Mouse (Mus musculus): ENCODE data around the gene Rbpj. TPM values are rescaled to one million over a fixed set of nuclear protein-coding genes. Genes with fewer than 3 reads are reported as not detected.
A peak's percentile ranks its signal among the peaks of the same experiment; 100 is the strongest.

The Rbpj gene
- 34.4 and 40.5 TPM in 2 replicates for total RNA-seq (2012; rRNA removed)
- 62.8 and 65.0 TPM in 2 replicates for total RNA-seq (2014; rRNA removed)
- polyA plus RNA-seq (2012; ENCODE audit: insufficient read length, low read depth): 58.3 and 61.3 TPM in 2 replicates

DNA sequence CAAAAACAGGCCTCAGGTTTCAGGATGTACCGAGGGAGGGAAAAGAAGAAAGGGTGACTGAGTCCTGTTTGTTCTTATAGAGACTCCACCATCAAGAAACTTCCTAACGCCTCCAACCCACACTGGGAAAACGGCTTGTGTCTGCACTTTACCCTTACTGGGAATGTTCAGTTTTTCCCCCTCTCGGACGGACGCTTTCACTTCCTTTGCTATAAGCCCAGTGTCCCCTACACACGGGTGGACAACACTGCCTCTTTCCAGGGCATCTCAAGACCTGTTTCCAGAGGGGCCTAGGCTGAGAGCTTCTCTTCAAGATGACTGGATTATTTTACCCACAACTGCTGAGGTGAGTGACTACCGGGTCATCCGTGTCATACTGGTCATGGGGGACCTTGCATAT, at the start of gene Rbpj:
Gene Rbpj, plus strand, starts transcription at position 270 of the 400 bp plus-strand sequence.
- TF ChIP-seq SIN3A (IDR thresholded peaks at IDR 0.05; ENCODE audit: low read length): no peak
- no peak for TF ChIP-seq ZKSCAN1 (IDR thresholded peaks at IDR 0.05; ENCODE audit: borderline replicate concordance, low read depth, low read length)
- no peak for TF ChIP-seq IRF4 (IDR thresholded peaks at IDR 0.05; ENCODE audit: low read depth, low read length)
- TF ChIP-seq TCF12 (IDR thresholded peaks at IDR 0.05; ENCODE audit: low read depth, low read length): no peak
- TF ChIP-seq KAT2A (IDR thresholded peaks at IDR 0.05; ENCODE audit: insufficient replicate concordance, low read length): no peak
- no peak for TF ChIP-seq SMC3 (IDR thresholded peaks at IDR 0.05; ENCODE audit: low read depth, low read length)
- no peak for TF ChIP-seq ZNF384 (IDR thresholded peaks at IDR 0.05; ENCODE audit: low read depth, low read length)
- no peak for TF ChIP-seq CTCF (conservative IDR thresholded peaks at IDR 0.05 in 1 of 2, IDR thresholded peaks at IDR 0.05 in 1 of 2; ENCODE audit: low read depth in 2 of 2, low read length in 2 of 2)
- TF ChIP-seq ETS1 (conservative IDR thresholded peaks at IDR 0.05; ENCODE audit: low read depth, low read length): no peak
- no peak for TF ChIP-seq HCFC1 (IDR thresholded peaks at IDR 0.05; ENCODE audit: low read depth, low read length)
- no peak for TF ChIP-seq MAFK (IDR thresholded peaks at IDR 0.05; ENCODE audit: insufficient replicate concordance, low read length)
- Histone ChIP-seq H3K36me3 (replicated peaks in 1 of 2; ENCODE audit: control insufficient read depth in 1 of 2, insufficient read depth in 1 of 2, low read length in 1 of 2) (no peaks in the 10 kb centered on the region), H3K9ac (ENCODE audit: insufficient read depth, low read depth) (no peak within 1 kb of the TSS; the same call in 1 of the 2 replicates), H3K4me1 (ENCODE audit: control insufficient read depth in 1 of 2, insufficient read depth in 2 of 2) (peaks cover 5 to 25% of the 10 kb centered on the region in 2 experiments; a peak in 2 of 4 replicates), H3K27ac (ENCODE audit: insufficient read depth, low read depth) (no peak within 1 kb of the TSS), H3K9me3 (replicated peaks; ENCODE audit: low read length) (no peaks in the 10 kb centered on the region), H3K79me2 (replicated peaks; ENCODE audit: control insufficient read depth, extremely low read depth, insufficient read depth, poor library complexity, severe bottlenecking) (no peaks in the 10 kb centered on the region), H3K4me3 (replicated peaks in 1 of 3; ENCODE audit: low read depth in 2 of 3, low read length in 2 of 3, poor library complexity in 1 of 3) (no peak within 1 kb of the TSS), H3K4me2 (ENCODE audit: insufficient read depth, low read depth, poor library complexity, severe bottlenecking) (no peak within 1 kb of the TSS), H3K27me3 (replicated peaks) (no peaks in the 10 kb centered on the region)
- dilution Hi-C loops (cut with MboI; ENCODE audit: extremely low pct_ligation_motif_present, extremely low pct_unique_long_range_greater_than_20kb, low sequenced_read_pairs): no loop called here
- in situ Hi-C loops (cut with MboI; ENCODE audit: low pct_ligation_motif_present, low pct_unique_long_range_greater_than_20kb, low sequenced_read_pairs): no loop called here
- DNase-seq (ENCODE audit: extremely low read depth): no peak

DNA sequence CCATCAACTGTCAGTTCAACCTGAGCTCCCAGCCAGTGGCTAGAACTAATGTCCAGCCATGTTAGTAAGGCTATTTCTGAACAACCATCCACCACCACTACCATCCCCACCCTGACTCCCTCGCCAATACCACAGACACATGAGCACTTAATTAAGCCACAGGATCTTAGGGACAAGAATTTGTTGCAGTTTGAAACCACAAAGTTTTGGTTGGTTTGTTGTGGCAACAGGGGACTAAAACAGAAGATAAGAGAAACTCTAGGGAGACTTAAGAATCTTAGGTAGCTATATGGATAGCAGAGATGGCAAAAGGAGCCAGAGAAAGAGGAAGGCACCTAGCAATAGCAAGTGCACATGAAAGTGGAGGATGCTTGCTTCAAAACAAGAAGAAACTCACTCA, 45.2 kb upstream of the Rbpj start:
- peaks cover 9 to 32% of the 10 kb centered on the region in 2 experiments; a peak in 3 of 4 replicates for H3K4me1 ChIP-seq (ENCODE audit: control insufficient read depth in 1 of 2, insufficient read depth in 2 of 2)
- H3K79me2 ChIP-seq (replicated peaks; ENCODE audit: control insufficient read depth, extremely low read depth, insufficient read depth, poor library complexity, severe bottlenecking): no peaks in the 10 kb centered on the region
- no peaks in the 10 kb centered on the region for H3K27me3 ChIP-seq (replicated peaks)
- no peak overlapping the region for H3K4me2 ChIP-seq (ENCODE audit: insufficient read depth, low read depth, poor library complexity, severe bottlenecking)
- TF ChIP-seq CTCF (conservative IDR thresholded peaks at IDR 0.05 in 1 of 2, IDR thresholded peaks at IDR 0.05 in 1 of 2; ENCODE audit: low read depth in 2 of 2, low read length in 2 of 2) (no peak), EP300 (IDR thresholded peaks at IDR 0.05; ENCODE audit: low read length) (0 out of 2 replicates have a peak, but pooled peaks have one; percentile 12), BHLHE40 (IDR thresholded peaks at IDR 0.05; ENCODE audit: low read depth, low read length) (peak; percentile 38; the same call in 1 of the 2 replicates)
- H3K9me3 ChIP-seq (replicated peaks; ENCODE audit: low read length): no peaks in the 10 kb centered on the region
- H3K4me3 ChIP-seq (replicated peaks in 1 of 3; ENCODE audit: low read depth in 2 of 3, low read length in 2 of 3, poor library complexity in 1 of 3): no peak overlapping the region
- peaks cover 0 to 5% of the 10 kb centered on the region in 2 experiments for H3K36me3 ChIP-seq (replicated peaks in 1 of 2; ENCODE audit: control insufficient read depth in 1 of 2, insufficient read depth in 1 of 2, low read length in 1 of 2)
- dilution Hi-C loops (cut with MboI; ENCODE audit: extremely low pct_ligation_motif_present, extremely low pct_unique_long_range_greater_than_20kb, low sequenced_read_pairs) (no loop called here), in situ Hi-C loops (cut with MboI; ENCODE audit: low pct_ligation_motif_present, low pct_unique_long_range_greater_than_20kb, low sequenced_read_pairs) (no loop called here)
- no peak overlapping the region for H3K9ac ChIP-seq (ENCODE audit: insufficient read depth, low read depth)
- H3K27ac ChIP-seq (ENCODE audit: insufficient read depth, low read depth): no peak overlapping the region
- peak; percentile 33 for DNase-seq (ENCODE audit: extremely low read depth)

DNA sequence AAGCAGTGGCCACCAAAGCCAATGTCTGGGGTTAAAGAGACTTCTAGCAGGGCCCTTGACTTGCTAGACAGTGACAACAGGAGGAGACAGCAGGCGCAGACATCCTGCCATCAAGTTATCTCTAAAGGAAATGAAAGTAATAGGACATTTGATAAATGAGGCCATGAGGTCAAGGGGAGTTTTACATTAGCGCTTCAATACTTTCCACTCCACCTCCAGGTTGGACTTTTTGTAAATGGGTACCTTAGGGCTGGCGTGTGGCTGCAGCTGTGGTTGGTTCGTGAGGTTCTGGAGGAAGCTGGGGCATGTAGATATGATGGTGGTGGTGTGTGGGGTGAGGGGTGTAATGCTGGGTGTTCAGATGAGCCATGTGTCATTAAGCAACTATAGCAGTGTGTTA, 44.7 kb upstream of the Rbpj start:
- Histone ChIP-seq H3K4me3 (replicated peaks in 1 of 3; ENCODE audit: low read depth in 2 of 3, low read length in 2 of 3, poor library complexity in 1 of 3) (no peak overlapping the region), H3K27ac (ENCODE audit: insufficient read depth, low read depth) (no peak overlapping the region), H3K27me3 (replicated peaks) (no peaks in the 10 kb centered on the region), H3K79me2 (replicated peaks; ENCODE audit: control insufficient read depth, extremely low read depth, insufficient read depth, poor library complexity, severe bottlenecking) (no peaks in the 10 kb centered on the region), H3K4me1 (ENCODE audit: control insufficient read depth in 1 of 2, insufficient read depth in 2 of 2) (peaks cover 9 to 30% of the 10 kb centered on the region in 2 experiments; a peak in 3 of 4 replicates), H3K4me2 (ENCODE audit: insufficient read depth, low read depth, poor library complexity, severe bottlenecking) (no peak overlapping the region), H3K36me3 (replicated peaks in 1 of 2; ENCODE audit: control insufficient read depth in 1 of 2, insufficient read depth in 1 of 2, low read length in 1 of 2) (peaks cover 0 to 5% of the 10 kb centered on the region in 2 experiments), H3K9ac (ENCODE audit: insufficient read depth, low read depth) (no peak overlapping the region), H3K9me3 (replicated peaks; ENCODE audit: low read length) (no peaks in the 10 kb centered on the region)
- in situ Hi-C loops (cut with MboI; ENCODE audit: low pct_ligation_motif_present, low pct_unique_long_range_greater_than_20kb, low sequenced_read_pairs): no loop called here
- dilution Hi-C loops (cut with MboI; ENCODE audit: extremely low pct_ligation_motif_present, extremely low pct_unique_long_range_greater_than_20kb, low sequenced_read_pairs): no loop called here
- peak; percentile 35 for DNase-seq (ENCODE audit: extremely low read depth)
- TF ChIP-seq MXI1 (IDR thresholded peaks at IDR 0.05; ENCODE audit: low read depth, low read length) (no peak), CHD2 (IDR thresholded peaks at IDR 0.05; ENCODE audit: low read length) (no peak), HCFC1 (IDR thresholded peaks at IDR 0.05; ENCODE audit: low read depth, low read length) (no peak), ETS1 (conservative IDR thresholded peaks at IDR 0.05; ENCODE audit: low read depth, low read length) (peak; percentile 20; the same call in 1 of the 2 replicates), MAFK (IDR thresholded peaks at IDR 0.05; ENCODE audit: insufficient replicate concordance, low read length) (no peak), E2F4 (IDR thresholded peaks at IDR 0.05; ENCODE audit: insufficient replicate concordance, low read depth, low read length) (no peak)
